Mouse (Mus musculus) kidney, adult 2 months (tissue): ENCODE results near the gene Rps18. TPM values are rescaled to one million over a fixed set of nuclear protein-coding genes. Genes with fewer than 3 reads are reported as not detected.
"Not testable (repeated sequence)": the region's sequence is repeated elsewhere in the genome, so short reads cannot be mapped to it uniquely, and the experiment has no call there.

Experiments
- DNase-seq: peaks from one replicate; pipeline ENCODE4 v3.0.0; 2021
- H3K27ac ChIP-seq: fragments of 200-500 bp; 2 replicates; pipeline ENCODE4 v1.5.1; 2012; ENCODE audit warnings: low read depth, low read length, control low read depth, inconsistent platforms; ENCODE audit not compliant: insufficient read depth
- H3K27me3 ChIP-seq: fragments of 200-500 bp; replicated peaks from 2 replicates; pipeline ENCODE4 v1.6.1; 2012; ENCODE audit warnings: mild to moderate bottlenecking, moderate library complexity, low read length, inconsistent platforms; ENCODE audit not compliant: control insufficient read depth, insufficient read depth
- H3K36me3 ChIP-seq: fragments of 200-500 bp; 2 replicates; pipeline ENCODE4 v1.6.1; 2012; ENCODE audit warnings: mild to moderate bottlenecking, moderate library complexity, low read length, inconsistent platforms; ENCODE audit not compliant: control insufficient read depth, insufficient read depth
- H3K4me1 ChIP-seq: fragments of 200-500 bp; 2 replicates; pipeline ENCODE4 v1.6.1; 2011; ENCODE audit warnings: low read length; ENCODE audit not compliant: control insufficient read depth, insufficient read depth
- H3K4me3 ChIP-seq: fragments of 200-500 bp; 2 replicates; pipeline ENCODE4 v1.5.1; 2011; ENCODE audit warnings: mild to moderate bottlenecking, low read depth, low read length, control low read depth; ENCODE audit not compliant: insufficient read depth
- CTCF ChIP-seq: fragments of 200-500 bp; conservative IDR thresholded peaks from 2 replicates; pipeline ENCODE4 v1.5.1; 2011; ENCODE audit warnings: low read depth, mild to moderate bottlenecking, control low read depth, low read length, moderate library complexity, mixed read lengths; ENCODE audit not compliant: insufficient read depth, insufficient read length
- POLR2A ChIP-seq: fragments of 200-500 bp; IDR thresholded peaks from one replicate; pipeline ENCODE4 v1.6.1; 2011; ENCODE audit warnings: low read depth, low read length, control low read depth
- WGBS: fragments of 180-500 bp; shearing (Covaris S2); methylation state at CpG from one replicate; pipeline ENCODE4 v1.1.7; 2018; 5-methylcytosine and 5-hydroxymethylcytosine counted together
- polyA plus RNA-seq: library from polyadenylated mRNA; depleted of rRNA; stranded (reverse); fragments of >200 nt; gene quantifications from 2 replicates; pipeline ENCODE4 v1.2.3, GENCODE M21; 2012

Rps18 gene
- polyA plus RNA-seq, 1 experiment = 406 TPM

GRCm38 (mm10) chr17:33957493-33957892 lies 1.7 kb upstream of the Rps18 start:
- DNase-seq = no peak
- TF ChIP-seq POLR2A (no peak), CTCF (no peak)
- H3K4me1 ChIP-seq = peaks cover 16% of the 10 kb centered on the region; the same call in 1 of the 2 replicates
- H3K4me3 ChIP-seq = no peak overlapping the region
- no peaks in the 10 kb centered on the region; the same call in none of the 2 replicates for H3K36me3 ChIP-seq
- no peak overlapping the region for H3K27ac ChIP-seq
- no peaks in the 10 kb centered on the region for H3K27me3 ChIP-seq
- 88% methylated on average over 6 of the region's 6 CpGs for WGBS

DNA sequence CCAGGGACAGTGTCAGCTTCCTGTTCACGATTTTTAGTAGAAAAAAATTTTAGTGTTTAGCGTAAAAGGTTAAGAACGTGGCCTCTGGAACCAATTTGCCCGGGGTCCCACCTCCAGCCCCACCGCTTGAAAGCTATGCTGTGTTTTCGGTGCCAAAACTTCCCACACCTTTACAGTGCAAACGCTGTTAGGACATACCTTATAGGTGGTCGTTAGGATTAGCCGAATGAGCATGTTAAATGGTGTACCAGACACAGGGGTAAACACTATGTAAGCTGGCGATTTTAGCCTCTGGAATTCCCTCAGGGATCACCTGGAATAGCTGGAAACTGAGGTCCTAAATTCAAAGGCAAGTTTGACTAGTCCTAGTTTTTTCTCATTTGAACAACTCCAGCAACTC lies 535 bp upstream of the Rps18 start:
- Histone ChIP-seq H3K4me3 (peak overlapping the region; percentile 95), H3K27ac (peak overlapping the region; percentile 98; the same call in 1 of the 2 replicates), H3K4me1 (peaks cover 16% of the 10 kb centered on the region; the same call in 1 of the 2 replicates), H3K36me3 (no peaks in the 10 kb centered on the region; the same call in none of the 2 replicates), H3K27me3 (no peaks in the 10 kb centered on the region)
- no peak for TF ChIP-seq CTCF
- TF ChIP-seq POLR2A = no peak
- DNase-seq = no peak
- WGBS = 5% methylated on average over 10 of the region's 10 CpGs

DNA sequence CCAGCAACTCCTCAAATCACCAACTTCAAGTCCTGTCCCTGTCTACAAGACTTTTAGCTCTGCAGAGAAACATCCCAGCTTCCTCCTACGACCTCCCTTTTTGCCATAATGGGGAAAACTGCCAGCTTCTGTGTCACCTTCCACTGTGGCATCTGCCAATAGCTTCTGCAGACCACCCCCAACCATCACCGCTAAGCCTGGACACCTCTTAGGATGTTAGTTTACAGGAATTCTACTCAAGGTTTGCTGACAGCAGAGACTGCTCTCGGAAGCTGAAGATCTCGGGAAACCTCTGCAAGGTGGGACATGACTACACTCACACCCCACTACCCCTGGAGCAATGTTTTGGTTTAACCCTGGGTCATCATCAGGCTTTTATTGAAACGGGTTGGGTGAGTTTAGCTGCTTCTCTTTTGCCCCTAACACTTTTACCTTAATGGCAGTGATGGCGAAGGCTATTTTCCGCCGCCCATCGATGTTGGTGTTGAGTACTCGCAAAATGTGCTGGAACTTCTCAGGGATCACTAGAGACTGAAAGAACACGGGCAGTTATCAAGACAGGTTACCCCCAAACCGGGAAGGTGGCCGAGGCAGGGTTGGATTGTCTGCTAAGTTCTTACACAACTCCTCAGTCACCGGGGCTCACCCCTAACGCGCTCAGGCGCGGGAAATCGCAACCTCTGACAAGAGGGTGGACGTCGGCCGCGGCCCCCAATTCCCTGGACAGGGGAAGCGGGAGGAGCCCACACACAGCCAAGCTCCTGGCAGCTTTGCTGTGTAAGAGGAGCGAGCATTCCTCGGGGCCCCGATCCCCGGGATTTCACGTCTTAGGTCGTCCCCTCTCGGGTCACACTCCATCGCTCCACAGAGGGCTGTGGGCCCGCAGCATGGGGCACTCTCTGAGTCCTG lies 901 bp downstream of the Rps18 start:
- WGBS = 1% methylated on average over 33 of the region's 33 CpGs
- DNase-seq = no peak

GRCm38 (mm10) chr17:33953961-33954565 lies 1.7 kb downstream of the Rps18 start:
- TF ChIP-seq POLR2A = no peak
- no peaks in the 10 kb centered on the region for H3K27me3 ChIP-seq
- no peak for DNase-seq
- WGBS = 27% methylated on average over 5 of the region's 5 CpGs
- peak overlapping the region; percentile 65 for H3K4me3 ChIP-seq
- peaks cover 16% of the 10 kb centered on the region; the same call in 1 of the 2 replicates for H3K4me1 ChIP-seq
- no peak overlapping the region for H3K27ac ChIP-seq
- H3K36me3 ChIP-seq = no peaks in the 10 kb centered on the region; the same call in 1 of the 2 replicates

More for the DNA sequence above, 901 bp downstream of the Rps18 start:
- TF ChIP-seq POLR2A (no peak), CTCF (no peak)
- Histone ChIP-seq H3K4me1 (peaks cover 16% of the 10 kb centered on the region; the same call in 1 of the 2 replicates), H3K36me3 (no peaks in the 10 kb centered on the region; the same call in 1 of the 2 replicates), H3K27me3 (no peaks in the 10 kb centered on the region), H3K27ac (peak overlapping the region; percentile 78), H3K4me3 (peak overlapping the region; percentile 65)

DNA sequence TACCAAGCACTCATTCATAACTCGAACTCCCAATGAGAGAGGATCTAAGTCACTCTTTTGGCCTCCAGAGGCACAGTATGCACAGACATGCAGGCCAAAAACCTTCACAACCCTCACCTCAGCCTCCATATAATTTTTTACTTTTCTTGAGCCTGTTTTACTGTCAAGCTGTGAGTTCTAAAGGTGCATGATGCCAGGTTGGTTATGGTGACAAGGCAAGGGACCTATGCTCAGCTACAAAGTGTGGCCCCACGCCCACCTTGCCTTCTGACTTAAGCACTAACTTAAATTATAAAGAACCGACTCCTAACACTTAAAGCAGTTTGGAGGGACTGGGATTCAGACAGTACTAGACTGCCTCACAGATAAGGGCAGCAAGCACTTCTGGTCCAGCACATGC lies 2.5 kb downstream of the Rps18 start:
- H3K27me3 ChIP-seq = no peaks in the 10 kb centered on the region
- H3K4me1 ChIP-seq = peaks cover 16% of the 10 kb centered on the region; the same call in 1 of the 2 replicates
- no peak for DNase-seq
- no peaks in the 10 kb centered on the region for H3K36me3 ChIP-seq
- H3K27ac ChIP-seq = no peak overlapping the region
- 69% methylated on average over 3 of the region's 3 CpGs for WGBS
- H3K4me3 ChIP-seq = no peak overlapping the region
- TF ChIP-seq POLR2A (no peak), CTCF (no peak)

DNA sequence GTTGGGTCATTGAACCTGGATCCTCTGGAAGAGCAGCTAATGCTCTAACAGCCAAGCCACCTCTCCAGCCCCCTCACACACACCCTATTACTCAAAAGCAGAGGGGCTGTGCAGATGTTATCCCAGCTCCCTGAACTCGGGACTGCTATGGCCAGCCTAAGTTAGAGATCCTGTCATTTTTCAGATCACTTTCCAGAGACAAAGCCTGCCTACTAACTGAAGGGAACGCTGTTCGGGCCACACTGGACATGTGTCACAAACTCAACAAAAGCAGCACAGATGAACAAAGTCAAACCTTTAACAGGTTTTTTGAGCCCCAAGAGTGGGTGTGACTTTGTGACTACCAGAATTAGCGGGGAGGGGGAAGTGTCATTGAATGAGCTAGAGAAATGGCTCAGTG lies 2.9 kb downstream of the Rps18 start:
- WGBS = 76% methylated on average over 4 of the region's 4 CpGs
- no peak overlapping the region for H3K4me3 ChIP-seq
- peaks cover 16% of the 10 kb centered on the region; the same call in 1 of the 2 replicates for H3K4me1 ChIP-seq

DNA sequence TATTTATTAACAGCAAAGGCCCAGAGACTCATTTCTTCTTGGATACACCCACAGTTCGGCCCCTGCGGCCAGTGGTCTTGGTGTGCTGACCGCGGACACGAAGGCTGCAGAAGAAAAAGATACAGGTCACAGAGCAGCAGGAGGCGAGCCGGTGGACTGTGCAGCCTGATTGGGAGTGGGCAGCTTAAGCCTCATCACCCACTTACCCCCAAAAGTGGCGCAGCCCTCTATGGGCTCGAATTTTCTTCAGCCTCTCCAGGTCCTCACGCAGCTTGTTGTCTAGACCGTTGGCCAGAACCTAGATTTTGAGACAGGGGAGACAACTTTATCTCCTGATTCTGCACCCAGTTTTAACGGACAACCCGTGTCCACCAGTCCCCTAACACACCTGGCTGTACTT lies 3.8 kb downstream of the Rps18 start:
- not testable (repeated sequence) for H3K4me3 ChIP-seq, H3K27ac ChIP-seq
- WGBS = 70% methylated on average over 13 of the region's 13 CpGs

More for the DNA sequence above, 2.9 kb downstream of the Rps18 start:
- no peak for DNase-seq
- Histone ChIP-seq H3K27me3 (no peaks in the 10 kb centered on the region), H3K36me3 (no peaks in the 10 kb centered on the region), H3K27ac (no peak overlapping the region)
- TF ChIP-seq CTCF (no peak), POLR2A (no peak)

More for the DNA sequence above, 3.8 kb downstream of the Rps18 start:
- H3K36me3 ChIP-seq, DNase-seq, H3K27me3 ChIP-seq: not testable (repeated sequence)
- H3K4me1 ChIP-seq = peaks cover 16% of the 10 kb centered on the region; the same call in 1 of the 2 replicates
